Mouse (Mus musculus) liver, embryonic 13.5 days (tissue): ENCODE data around the gene Tmem117. TPM values are rescaled to one million over a fixed set of nuclear protein-coding genes. Genes with fewer than 3 reads are reported as not detected.

Source experiments
- ATAC-seq: fragments of 200-750 bp; cut with Nextera tagmentation; 2 replicates; pipeline ENCODE4 v1.8.0; 2017; ENCODE audit warnings: low read depth, mild to moderate bottlenecking, moderate number of reproducible peaks, moderate library complexity
- DNase-seq: peaks from one replicate; pipeline ENCODE4 v3.0.0; 2022
- H3K27ac ChIP-seq: fragments of 300-500 bp; sonication (generic); 2 replicates; pipeline ENCODE4 v1.5.1; 2015; ENCODE audit warnings: moderate library complexity, mild to moderate bottlenecking, inconsistent platforms
- H3K27me3 ChIP-seq: fragments of 300-500 bp; sonication (generic); 2 replicates; pipeline ENCODE4 v1.6.1; 2015; ENCODE audit warnings: mild to moderate bottlenecking, inconsistent platforms
- H3K36me3 ChIP-seq: fragments of 300-500 bp; sonication (generic); 2 replicates; pipeline ENCODE4 v1.6.1; 2015; ENCODE audit warnings: mild to moderate bottlenecking, inconsistent platforms
- H3K4me1 ChIP-seq: fragments of 300-500 bp; sonication (generic); replicated peaks from 2 replicates; pipeline ENCODE4 v1.6.1; 2015; ENCODE audit warnings: inconsistent platforms
- H3K4me2 ChIP-seq: fragments of 300-500 bp; sonication (generic); 2 replicates; pipeline ENCODE4 v1.6.1; 2015; ENCODE audit warnings: inconsistent platforms, mild to moderate bottlenecking, moderate library complexity
- H3K4me3 ChIP-seq: fragments of 300-500 bp; sonication (generic); replicated peaks from 2 replicates; pipeline ENCODE4 v1.5.1; 2015; ENCODE audit warnings: mild to moderate bottlenecking, inconsistent platforms
- H3K9ac ChIP-seq: fragments of 300-500 bp; sonication (generic); 2 replicates; pipeline ENCODE4 v1.6.1; 2015; ENCODE audit warnings: mild to moderate bottlenecking, inconsistent platforms
- H3K9me3 ChIP-seq: fragments of 300-500 bp; sonication (generic); replicated peaks from 2 replicates; pipeline ENCODE4 v1.6.1; 2016; ENCODE audit warnings: inconsistent platforms
- WGBS: fragments of 180-500 bp; shearing (Covaris S2); methylation state at CpG from one replicate; pipeline ENCODE4 v1.1.7; 2015; ENCODE audit not compliant: insufficient replicate concordance; 5-methylcytosine and 5-hydroxymethylcytosine counted together
- polyA plus RNA-seq: library from polyadenylated mRNA; unstranded; fragments of >200 nt; fragmentation: Nextera tagmentation; extraction: Ambion mirVana; gene quantifications from 2 replicates; pipeline ENCODE4 v1.2.1, GENCODE M21; 2015

The Tmem117 gene
- polyA plus RNA-seq, 1 experiment from 2014 or later, result 0.07 TPM

- ATAC-seq (no peak), DNase-seq (no peak)
- Histone ChIP-seq H3K36me3 (no peaks in the 10 kb centered on the region), H3K27me3 (no peaks in the 10 kb centered on the region), H3K9me3 (no peaks in the 10 kb centered on the region), H3K27ac (no peak overlapping the region), H3K4me3 (no peak overlapping the region), H3K9ac (no peak overlapping the region), H3K4me2 (no peak overlapping the region), H3K4me1 (no peaks in the 10 kb centered on the region)
- WGBS, result 67% methylated on average over 1 of the region's 1 CpGs
These were observed 274.2 kb downstream of the Tmem117 start for GRCm38 (mm10) chr15:94903188-94903587.

GRCm38 (mm10) chr15:94904672-94905407 lies 275.8 kb downstream of the Tmem117 start:
- Histone ChIP-seq H3K4me1 (no peaks in the 10 kb centered on the region), H3K4me2 (no peak overlapping the region), H3K4me3 (no peak overlapping the region), H3K9ac (no peak overlapping the region), H3K27ac (no peak overlapping the region), H3K27me3 (no peaks in the 10 kb centered on the region), H3K9me3 (no peaks in the 10 kb centered on the region), H3K36me3 (no peaks in the 10 kb centered on the region)
- no peak for ATAC-seq
- DNase-seq, result no peak
- 67% methylated on average over 11 of the region's 11 CpGs for WGBS

- 8% methylated on average over 1 of the region's 1 CpGs for WGBS
- H3K9me3 ChIP-seq, result peaks cover under 1% of the 10 kb centered on the region; the same call in 1 of the 2 replicates
- no peak for ATAC-seq
These were observed 292.6 kb downstream of the Tmem117 start for GRCm38 (mm10) chr15:94921672-94922071.

DNA sequence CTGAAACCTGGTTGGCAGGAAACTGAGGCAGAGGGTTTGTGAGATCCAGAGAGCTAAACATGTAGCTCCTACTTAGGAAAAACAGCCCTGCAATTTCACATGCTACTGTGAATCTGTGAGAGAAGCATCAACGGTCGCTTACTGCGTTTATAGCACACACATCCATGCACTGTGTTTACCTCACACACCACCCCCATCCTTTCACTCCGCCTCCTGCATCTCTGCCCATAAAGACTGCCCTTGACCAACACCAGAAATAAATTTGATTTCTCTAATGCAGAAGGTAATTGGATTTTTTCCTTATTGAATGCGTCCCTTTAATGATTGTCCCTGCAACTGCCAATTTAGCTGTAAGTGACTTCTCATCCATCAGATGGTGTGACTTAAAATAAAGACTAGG lies 299.0 kb downstream of the Tmem117 start:
- Histone ChIP-seq H3K4me3 (no peak overlapping the region), H3K9ac (no peak overlapping the region), H3K9me3 (peaks cover 3% of the 10 kb centered on the region; the same call in 1 of the 2 replicates), H3K36me3 (no peaks in the 10 kb centered on the region), H3K27ac (no peak overlapping the region), H3K4me1 (no peaks in the 10 kb centered on the region), H3K27me3 (no peaks in the 10 kb centered on the region), H3K4me2 (no peak overlapping the region)
- DNase-seq (no peak), ATAC-seq (no peak)
- 72% methylated on average over 5 of the region's 5 CpGs for WGBS

More at GRCm38 (mm10) chr15:94921672-94922071, 292.6 kb downstream of the Tmem117 start:
- H3K4me2 ChIP-seq, result no peak overlapping the region
- H3K36me3 ChIP-seq, result no peaks in the 10 kb centered on the region
- H3K27ac ChIP-seq, result no peak overlapping the region
- no peaks in the 10 kb centered on the region for H3K27me3 ChIP-seq
- H3K4me3 ChIP-seq, result no peak overlapping the region
- no peak overlapping the region for H3K9ac ChIP-seq
- no peaks in the 10 kb centered on the region for H3K4me1 ChIP-seq
- no peak for DNase-seq

- WGBS, result 42% methylated on average over 3 of the region's 3 CpGs
- Histone ChIP-seq H3K4me1 (no peaks in the 10 kb centered on the region), H3K4me2 (no peak overlapping the region), H3K27ac (no peak overlapping the region), H3K36me3 (no peaks in the 10 kb centered on the region), H3K9ac (no peak overlapping the region), H3K4me3 (no peak overlapping the region), H3K27me3 (no peaks in the 10 kb centered on the region), H3K9me3 (peaks cover 3% of the 10 kb centered on the region; the same call in 1 of the 2 replicates)
- DNase-seq (no peak), ATAC-seq (no peak)
These were observed 301.7 kb downstream of the Tmem117 start for GRCm38 (mm10) chr15:94930743-94931142.

DNA sequence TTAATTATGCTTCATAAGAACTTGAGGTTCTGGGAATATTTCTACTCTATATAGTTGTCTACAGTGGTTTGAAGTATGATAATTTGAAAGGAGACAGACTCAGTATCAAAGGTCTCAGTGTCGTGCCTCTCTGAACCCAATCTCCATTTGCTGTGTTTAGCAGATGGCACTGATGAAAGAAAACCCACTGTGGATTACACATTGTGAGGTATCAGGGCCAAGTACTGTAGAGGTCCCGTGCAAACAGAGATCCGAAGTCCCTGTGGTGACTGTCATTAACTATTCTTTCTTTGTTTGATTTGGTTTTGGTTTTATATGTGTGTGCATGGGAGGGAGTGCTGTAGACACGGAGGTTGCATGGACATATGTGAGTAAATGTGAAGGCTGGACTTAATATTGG lies 304.0 kb downstream of the Tmem117 start:
- no peaks in the 10 kb centered on the region for H3K36me3 ChIP-seq
- H3K4me3 ChIP-seq, result no peak overlapping the region
- no peaks in the 10 kb centered on the region for H3K4me1 ChIP-seq
- H3K27me3 ChIP-seq, result no peaks in the 10 kb centered on the region
- no peak for ATAC-seq
- H3K9me3 ChIP-seq, result no peaks in the 10 kb centered on the region
- no peak overlapping the region for H3K27ac ChIP-seq
- no peak for DNase-seq
- 54% methylated on average over 4 of the region's 4 CpGs for WGBS
- no peak overlapping the region for H3K4me2 ChIP-seq
- no peak overlapping the region for H3K9ac ChIP-seq

- DNase-seq (no peak), ATAC-seq (no peak)
- H3K36me3 ChIP-seq, result no peaks in the 10 kb centered on the region
- H3K9ac ChIP-seq, result no peak overlapping the region
- H3K27ac ChIP-seq, result no peak overlapping the region
- H3K4me1 ChIP-seq, result no peaks in the 10 kb centered on the region
- 40% methylated on average over 3 of the region's 3 CpGs for WGBS
- H3K9me3 ChIP-seq, result no peaks in the 10 kb centered on the region
- no peak overlapping the region for H3K4me3 ChIP-seq
- no peaks in the 10 kb centered on the region for H3K27me3 ChIP-seq
- no peak overlapping the region for H3K4me2 ChIP-seq
These were observed 304.4 kb downstream of the Tmem117 start for GRCm38 (mm10) chr15:94933480-94933879.

GRCm38 (mm10) chr15:94941954-94942353 lies 312.9 kb downstream of the Tmem117 start:
- ATAC-seq (no peak), DNase-seq (no peak)
- H3K4me1 ChIP-seq, result no peaks in the 10 kb centered on the region
- WGBS, result 61% methylated on average over 3 of the region's 3 CpGs
- H3K4me2 ChIP-seq, result no peak overlapping the region
- H3K4me3 ChIP-seq, result no peak overlapping the region
- no peaks in the 10 kb centered on the region for H3K36me3 ChIP-seq
- H3K9me3 ChIP-seq, result no peaks in the 10 kb centered on the region
- H3K27me3 ChIP-seq, result no peaks in the 10 kb centered on the region
- no peak overlapping the region for H3K27ac ChIP-seq
- no peak overlapping the region for H3K9ac ChIP-seq

DNA sequence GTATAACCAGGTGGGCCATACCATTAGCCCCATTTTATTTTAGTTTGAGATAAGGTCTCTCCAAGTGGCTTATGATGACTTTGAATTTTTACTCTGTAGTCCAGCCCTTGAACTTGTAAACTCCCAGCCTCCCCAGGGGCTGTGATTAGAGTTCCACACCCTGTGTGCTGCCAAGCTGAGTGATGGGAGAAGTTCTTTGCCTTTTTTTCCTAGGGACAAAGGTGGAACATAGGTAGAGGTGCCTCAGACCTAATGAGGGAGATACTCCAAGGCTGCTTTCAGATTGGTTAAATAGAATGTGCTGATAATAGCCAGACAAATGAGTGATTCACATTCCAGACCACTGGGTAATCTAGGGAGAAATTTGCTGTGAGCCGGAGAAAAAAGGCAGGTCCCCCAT lies 313.4 kb downstream of the Tmem117 start:
- Histone ChIP-seq H3K4me2 (no peak overlapping the region), H3K27me3 (no peaks in the 10 kb centered on the region), H3K4me1 (no peaks in the 10 kb centered on the region), H3K9me3 (no peaks in the 10 kb centered on the region), H3K36me3 (no peaks in the 10 kb centered on the region), H3K27ac (no peak overlapping the region), H3K9ac (no peak overlapping the region), H3K4me3 (no peak overlapping the region)
- ATAC-seq, result no peak
- no peak for DNase-seq
- 68% methylated on average over 1 of the region's 1 CpGs for WGBS

DNA sequence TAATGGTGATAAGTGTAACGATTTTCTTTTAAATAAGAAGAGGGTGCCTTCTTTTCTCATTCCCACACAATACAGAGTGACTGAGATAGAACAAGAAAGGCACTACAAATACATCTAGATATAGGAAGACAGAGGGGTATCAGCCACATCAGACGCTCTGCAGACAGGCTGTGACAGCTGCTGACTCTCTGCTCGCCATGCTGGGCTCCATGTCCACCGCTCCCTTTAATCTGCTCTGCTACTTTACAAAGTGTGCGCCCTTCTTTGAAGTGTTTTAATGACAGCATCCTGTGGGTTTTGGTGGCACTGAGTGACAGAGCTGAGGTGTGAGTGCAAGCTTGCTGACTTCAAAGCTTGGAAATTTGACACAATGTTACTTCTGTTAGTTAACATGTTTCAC lies 314.9 kb downstream of the Tmem117 start:
- no peaks in the 10 kb centered on the region for H3K9me3 ChIP-seq
- H3K4me3 ChIP-seq, result no peak overlapping the region
- H3K4me1 ChIP-seq, result no peaks in the 10 kb centered on the region
- no peaks in the 10 kb centered on the region for H3K36me3 ChIP-seq
- WGBS, result 57% methylated on average over 5 of the region's 5 CpGs
- no peaks in the 10 kb centered on the region for H3K27me3 ChIP-seq
- no peak overlapping the region for H3K27ac ChIP-seq
- H3K9ac ChIP-seq, result no peak overlapping the region
- ATAC-seq (no peak), DNase-seq (no peak)
- no peak overlapping the region for H3K4me2 ChIP-seq

DNA sequence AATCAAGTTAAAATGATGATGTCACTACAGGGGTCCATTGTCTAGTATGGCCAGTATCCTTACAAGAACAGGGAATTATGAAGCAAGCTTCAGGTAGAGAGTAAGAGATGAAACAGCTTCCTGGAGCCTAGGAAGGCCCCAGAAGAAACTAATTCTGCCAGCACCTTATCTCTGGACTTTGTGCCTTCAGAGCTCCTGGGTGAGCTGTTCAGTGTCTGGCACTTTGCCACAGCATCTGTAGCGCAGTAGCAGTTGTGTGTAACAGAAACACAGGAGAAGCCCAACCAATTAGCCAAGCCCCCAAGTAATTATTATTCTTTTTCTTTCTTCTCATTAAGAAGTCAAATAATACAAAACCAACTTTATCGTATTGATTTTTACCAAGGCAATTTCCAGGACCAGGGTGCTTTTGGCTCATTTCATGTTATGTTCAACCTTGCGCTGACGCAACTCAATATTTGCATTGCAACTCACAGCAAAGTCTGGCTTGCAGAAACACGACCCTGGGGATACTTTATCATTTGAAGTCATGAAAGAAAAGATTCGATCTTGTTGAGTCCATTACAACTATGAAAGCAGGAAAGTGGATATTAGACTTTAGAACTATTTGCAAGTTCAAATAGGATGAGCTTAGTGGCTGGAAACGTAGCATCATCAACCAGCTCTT lies 322.5 kb downstream of the Tmem117 start:
- H3K4me1 ChIP-seq, result no peaks in the 10 kb centered on the region
- H3K36me3 ChIP-seq, result no peaks in the 10 kb centered on the region
- no peak overlapping the region for H3K4me3 ChIP-seq
- ATAC-seq (no peak), DNase-seq (no peak)
- H3K4me2 ChIP-seq, result no peak overlapping the region
- H3K9ac ChIP-seq, result no peak overlapping the region
- H3K9me3 ChIP-seq, result no peaks in the 10 kb centered on the region; the same call in 1 of the 2 replicates
- H3K27me3 ChIP-seq, result no peaks in the 10 kb centered on the region
- 61% methylated on average over 7 of the region's 7 CpGs for WGBS
- no peak overlapping the region for H3K27ac ChIP-seq

- H3K27me3 ChIP-seq, result no peaks in the 10 kb centered on the region
- DNase-seq (no peak), ATAC-seq (no peak)
- no peak overlapping the region for H3K4me3 ChIP-seq
- H3K9ac ChIP-seq, result no peak overlapping the region
- H3K36me3 ChIP-seq, result no peaks in the 10 kb centered on the region
- no peak overlapping the region for H3K27ac ChIP-seq
- H3K4me1 ChIP-seq, result no peaks in the 10 kb centered on the region
- no peak overlapping the region for H3K4me2 ChIP-seq
- no peaks in the 10 kb centered on the region; the same call in 1 of the 2 replicates for H3K9me3 ChIP-seq
- WGBS, result 62% methylated on average over 3 of the region's 3 CpGs
These were observed 327.7 kb downstream of the Tmem117 start for GRCm38 (mm10) chr15:94956697-94957096.
